Mouse (Mus musculus) forebrain, embryonic 14.5 days (tissue): ENCODE measurements around the gene Ttc21a. TPM values are rescaled to one million over a fixed set of nuclear protein-coding genes. Genes with fewer than 3 reads are reported as not detected.

Source experiments
- ATAC-seq: fragments of 200-750 bp; cut with Nextera tagmentation; 2 replicates; pipeline ENCODE4 v1.8.0; 2017; ENCODE audit warnings: mild to moderate bottlenecking, moderate library complexity
- DNase-seq: peaks from one replicate; pipeline ENCODE4 v3.0.0-alpha.2; 2015; ENCODE audit warnings: low spot score
- H3K27ac ChIP-seq: fragments of 300-500 bp; sonication (generic); 2 replicates; pipeline ENCODE4 v1.5.1; 2014; ENCODE audit warnings: low read depth, mild to moderate bottlenecking, control low read depth, low read length, moderate library complexity
- H3K27me3 ChIP-seq: fragments of 300-500 bp; sonication (generic); replicated peaks from 2 replicates; pipeline ENCODE4 v1.6.1; 2014; ENCODE audit warnings: low read length, control low read depth, mixed read lengths; ENCODE audit not compliant: control insufficient read depth, insufficient read depth
- H3K36me3 ChIP-seq: fragments of 300-500 bp; sonication (generic); 2 replicates; pipeline ENCODE4 v1.6.1; 2014; ENCODE audit warnings: low read length, control low read depth; ENCODE audit not compliant: control insufficient read depth, insufficient read depth
- H3K4me1 ChIP-seq: fragments of 300-500 bp; sonication (generic); 2 replicates; pipeline ENCODE4 v1.6.1; 2014; ENCODE audit warnings: antibody characterized with exemption, low read length, control low read depth; ENCODE audit not compliant: control insufficient read depth, insufficient read depth
- H3K4me2 ChIP-seq: fragments of 300-500 bp; sonication (generic); 2 replicates; pipeline ENCODE4 v1.6.1; 2014; ENCODE audit warnings: mild to moderate bottlenecking, control low read depth, low read length
- H3K4me3 ChIP-seq: fragments of 300-500 bp; sonication (generic); 2 replicates; pipeline ENCODE4 v1.5.1; 2014; ENCODE audit warnings: low read depth, low read length, control low read depth
- H3K9ac ChIP-seq: fragments of 300-500 bp; sonication (generic); 2 replicates; pipeline ENCODE4 v1.6.1; 2014; ENCODE audit warnings: mild to moderate bottlenecking, low read length, control low read depth, moderate library complexity
- H3K9me3 ChIP-seq: fragments of 300-500 bp; sonication (generic); replicated peaks from 2 replicates; pipeline ENCODE4 v1.6.1; 2016; ENCODE audit warnings: low read length, control low read depth, mixed read lengths; ENCODE audit not compliant: control insufficient read depth
- WGBS: fragments of 180-500 bp; shearing (Covaris S2); extraction: QIAGEN DNeasy Blood & Tissue Kit; methylation state at CpG from one replicate; pipeline ENCODE4 v1.1.7; 2014; 5-methylcytosine and 5-hydroxymethylcytosine counted together
- polyA plus RNA-seq: library from polyadenylated mRNA; unstranded; fragments of >200 nt; fragmentation: Nextera tagmentation; extraction: Ambion mirVana; gene quantifications from 2 replicates; pipeline ENCODE4 v1.2.1, GENCODE M21; 2014

The Ttc21a gene
- polyA plus RNA-seq, 1 experiment from 2014 or later: 0.29 TPM

GRCm38 (mm10) chr9:119976704-119977556 is 39.5 kb downstream of the Ttc21a start:
- no peaks in the 10 kb centered on the region for H3K36me3 ChIP-seq
- no peak overlapping the region for H3K4me2 ChIP-seq
- H3K27ac ChIP-seq: no peak overlapping the region
- no peaks in the 10 kb centered on the region for H3K27me3 ChIP-seq
- WGBS: 68% methylated on average over 17 of the region's 17 CpGs
- DNase-seq (no peak), ATAC-seq (no peak)
- H3K9me3 ChIP-seq: no peaks in the 10 kb centered on the region
- peaks cover 20% of the 10 kb centered on the region for H3K4me1 ChIP-seq
- no peak overlapping the region for H3K9ac ChIP-seq
- H3K4me3 ChIP-seq: no peak overlapping the region

- no peaks in the 10 kb centered on the region for H3K9me3 ChIP-seq
- H3K4me2 ChIP-seq: no peak overlapping the region
- peaks cover 27% of the 10 kb centered on the region for H3K4me1 ChIP-seq
- H3K27me3 ChIP-seq: 0 out of 2 replicates have a peak, but pooled peaks cover 2% of the 10 kb centered on the region
- no peak overlapping the region for H3K4me3 ChIP-seq
- WGBS: 48% methylated on average over 5 of the region's 5 CpGs
- no peak overlapping the region for H3K9ac ChIP-seq
- no peak overlapping the region for H3K27ac ChIP-seq
- ATAC-seq: no peak
- DNase-seq: peak; percentile 44
- H3K36me3 ChIP-seq: no peaks in the 10 kb centered on the region
Measured at GRCm38 (mm10) chr9:119977557-119978060, 40.2 kb downstream of the Ttc21a start.

GRCm38 (mm10) chr9:119978151-119978810 is 40.9 kb downstream of the Ttc21a start:
- ATAC-seq (no peak), DNase-seq (no peak)
- Histone ChIP-seq H3K4me2 (no peak overlapping the region), H3K9ac (no peak overlapping the region), H3K36me3 (no peaks in the 10 kb centered on the region), H3K27me3 (0 out of 2 replicates have a peak, but pooled peaks cover 4% of the 10 kb centered on the region), H3K4me3 (no peak overlapping the region), H3K9me3 (no peaks in the 10 kb centered on the region), H3K4me1 (peaks cover 34% of the 10 kb centered on the region), H3K27ac (no peak overlapping the region)
- 45% methylated on average over 9 of the region's 9 CpGs for WGBS

GRCm38 (mm10) chr9:119978811-119979441 is 41.5 kb downstream of the Ttc21a start:
- H3K36me3 ChIP-seq: no peaks in the 10 kb centered on the region
- H3K9me3 ChIP-seq: no peaks in the 10 kb centered on the region
- H3K27ac ChIP-seq: no peak overlapping the region
- DNase-seq: peak; percentile 50
- H3K9ac ChIP-seq: no peak overlapping the region
- 82% methylated on average over 6 of the region's 6 CpGs for WGBS
- 0 out of 2 replicates have a peak, but pooled peaks cover 4% of the 10 kb centered on the region for H3K27me3 ChIP-seq
- peaks cover 34% of the 10 kb centered on the region for H3K4me1 ChIP-seq
- H3K4me3 ChIP-seq: no peak overlapping the region
- H3K4me2 ChIP-seq: no peak overlapping the region
- no peak for ATAC-seq

- Histone ChIP-seq H3K9me3 (no peaks in the 10 kb centered on the region), H3K36me3 (no peaks in the 10 kb centered on the region), H3K4me1 (peaks cover 34% of the 10 kb centered on the region), H3K27ac (no peak overlapping the region), H3K4me3 (no peak overlapping the region), H3K27me3 (0 out of 2 replicates have a peak, but pooled peaks cover 4% of the 10 kb centered on the region), H3K9ac (no peak overlapping the region), H3K4me2 (no peak overlapping the region)
- ATAC-seq (no peak), DNase-seq (no peak)
- WGBS: 42% methylated on average over 2 of the region's 2 CpGs
Measured at GRCm38 (mm10) chr9:119979749-119980148, 42.3 kb downstream of the Ttc21a start.

GRCm38 (mm10) chr9:119980770-119981182 is 43.4 kb downstream of the Ttc21a start:
- 5% methylated on average over 4 of the region's 4 CpGs for WGBS
- Histone ChIP-seq H3K4me1 (peaks cover 34% of the 10 kb centered on the region), H3K9ac (no peak overlapping the region), H3K27me3 (0 out of 2 replicates have a peak, but pooled peaks cover 4% of the 10 kb centered on the region), H3K9me3 (no peaks in the 10 kb centered on the region), H3K4me3 (no peak overlapping the region), H3K4me2 (peak overlapping the region; percentile 92), H3K27ac (peak overlapping the region; percentile 65; the same call in 1 of the 2 replicates), H3K36me3 (no peaks in the 10 kb centered on the region)
- DNase-seq: no peak
- no peak for ATAC-seq

GRCm38 (mm10) chr9:119981183-119982179 is 44.1 kb downstream of the Ttc21a start:
- DNase-seq: peak; percentile 74
- Histone ChIP-seq H3K27ac (peak overlapping the region; percentile 65; the same call in 1 of the 2 replicates), H3K9me3 (no peaks in the 10 kb centered on the region), H3K27me3 (0 out of 2 replicates have a peak, but pooled peaks cover 4% of the 10 kb centered on the region), H3K4me1 (peaks cover 34% of the 10 kb centered on the region), H3K4me2 (peak overlapping the region; percentile 92), H3K36me3 (no peaks in the 10 kb centered on the region), H3K4me3 (peak overlapping the region; percentile 2; the same call in 1 of the 2 replicates), H3K9ac (no peak overlapping the region; the same call in 1 of the 2 replicates)
- peak; percentile 6; the same call in 1 of the 2 replicates for ATAC-seq
- WGBS: 3% methylated on average over 16 of the region's 16 CpGs
